Mouse (Mus musculus) cerebellum, adult 2 months (tissue): ENCODE measurements at regions not wholly inside any gene's neighbourhood (a gene's known extent, or its start where the extent isn't known, plus 50 kb on each side); places are given as distances from the start of the nearest gene placed in this dataset.

Experiments used
- CTCF ChIP-seq: fragments of 200-500 bp; IDR thresholded peaks from 2 replicates; pipeline ENCODE4 v1.5.1; 2011; ENCODE audit warnings: low read depth, mild to moderate bottlenecking, control low read depth, low read length, moderate library complexity, borderline replicate concordance; ENCODE audit not compliant: insufficient read depth
- POLR2A ChIP-seq: fragments of 200-500 bp; IDR thresholded peaks from 2 replicates; pipeline ENCODE4 v1.6.1; 2011; ENCODE audit warnings: low read length, control low read depth, borderline replicate concordance; ENCODE audit not compliant: insufficient read depth

DNA sequence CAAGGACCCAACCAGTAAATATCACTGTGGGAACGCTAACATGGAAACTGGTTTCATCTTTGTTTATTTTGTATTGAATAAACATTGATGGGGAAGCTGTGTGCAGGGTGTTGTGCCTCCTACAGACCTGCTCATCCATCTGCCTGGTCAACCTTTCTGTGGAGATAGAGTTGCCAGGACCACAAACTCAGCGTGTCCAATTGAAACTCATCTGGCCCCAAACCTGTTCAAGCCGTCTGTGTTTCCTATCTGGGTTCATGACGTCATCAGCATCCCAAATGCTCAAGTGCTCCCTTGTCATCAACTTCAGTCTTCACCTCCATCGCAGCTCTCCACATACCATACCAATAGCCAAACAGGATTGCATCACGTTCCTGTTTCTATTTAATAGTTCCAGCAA lies 167.1 kb upstream of the Rfx3 start:
- TF ChIP-seq CTCF (no peak), POLR2A (no peak)
